Mouse (Mus musculus): ENCODE measurements around the gene Setd4. TPM values are rescaled to one million over a fixed set of nuclear protein-coding genes. Genes with fewer than 3 reads are reported as not detected.
"Not testable (repeated sequence)": the region's sequence is repeated elsewhere in the genome, so short reads cannot be mapped to it uniquely, and the experiment has no call there.

Gene Setd4
- polyA plus RNA-seq (2015; fragmentation: Nextera tagmentation; extraction: Ambion mirVana), result 17.3 and 18.6 TPM in 2 replicates

GRCm38 (mm10) chr16:93603439-93604212 is at the start of gene Setd4:
Setd4 (minus strand) TSS chr16:93604063.
- no peaks in the 10 kb centered on the region for H3K9me3 ChIP-seq
- peak within 1 kb of the TSS; percentile 63 for H3K4me3 ChIP-seq
- H3K4me2 ChIP-seq, result peak within 1 kb of the TSS; percentile 80
- peak within 1 kb of the TSS; percentile 79 for H3K9ac ChIP-seq
- peak within 1 kb of the TSS; percentile 96 for H3K27ac ChIP-seq
- ATAC-seq (ENCODE audit: low FRiP score), result peak; percentile 91
- WGBS, result 1% methylated on average over 55 of the region's 55 CpGs
- peaks cover 3% of the 10 kb centered on the region; the same call in 1 of the 2 replicates for H3K27me3 ChIP-seq
- H3K36me3 ChIP-seq, result peaks cover 6% of the 10 kb centered on the region
- peaks cover 21% of the 10 kb centered on the region for H3K4me1 ChIP-seq (replicated peaks)

DNA sequence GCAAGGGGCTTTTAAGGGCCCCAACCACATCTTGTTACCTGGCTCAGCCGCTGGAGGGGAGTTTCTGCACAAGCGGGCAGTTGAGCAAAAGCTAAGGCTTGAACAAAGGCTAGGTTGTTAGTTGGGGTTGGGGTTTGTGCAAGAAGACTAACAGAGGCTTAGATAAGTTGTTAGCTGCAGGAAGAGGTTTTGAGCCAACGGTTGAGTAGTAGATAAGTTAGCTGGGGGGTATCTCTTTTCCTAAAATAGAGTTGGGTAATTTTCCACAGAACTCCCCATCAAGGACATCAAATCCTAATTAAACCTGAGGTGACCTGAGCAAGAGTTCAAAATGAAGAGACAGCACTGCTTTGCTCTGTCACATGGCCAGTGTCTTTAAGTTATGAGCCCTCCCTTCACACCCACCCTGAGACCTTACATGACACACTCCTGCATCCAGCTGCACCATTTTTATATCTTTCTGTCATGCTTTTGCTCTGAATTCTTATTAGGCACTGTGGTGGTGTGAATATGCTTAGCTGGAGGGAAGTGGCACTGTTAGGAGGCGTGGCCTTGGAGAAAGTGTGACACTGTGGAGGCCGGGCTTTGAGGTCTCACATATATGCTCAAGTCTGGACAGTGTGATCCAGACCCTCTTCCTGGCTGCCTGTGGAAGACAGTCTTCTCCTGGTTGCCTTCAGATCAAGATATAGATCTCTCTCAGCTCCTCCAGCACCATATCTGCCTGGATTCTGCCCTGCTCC is 44.7 kb upstream of the Setd4 start:
- 82% methylated on average over 5 of the region's 5 CpGs for WGBS
- H3K4me3 ChIP-seq, result no peak overlapping the region
- H3K27me3 ChIP-seq, result no peaks in the 10 kb centered on the region
- no peaks in the 10 kb centered on the region for H3K4me1 ChIP-seq (replicated peaks)
- ATAC-seq (ENCODE audit: low FRiP score), result no peak
- no peaks in the 10 kb centered on the region for H3K36me3 ChIP-seq
- no peaks in the 10 kb centered on the region for H3K9me3 ChIP-seq
- no peak overlapping the region for H3K27ac ChIP-seq
- H3K9ac ChIP-seq, result no peak overlapping the region
- no peak overlapping the region for H3K4me2 ChIP-seq

DNA sequence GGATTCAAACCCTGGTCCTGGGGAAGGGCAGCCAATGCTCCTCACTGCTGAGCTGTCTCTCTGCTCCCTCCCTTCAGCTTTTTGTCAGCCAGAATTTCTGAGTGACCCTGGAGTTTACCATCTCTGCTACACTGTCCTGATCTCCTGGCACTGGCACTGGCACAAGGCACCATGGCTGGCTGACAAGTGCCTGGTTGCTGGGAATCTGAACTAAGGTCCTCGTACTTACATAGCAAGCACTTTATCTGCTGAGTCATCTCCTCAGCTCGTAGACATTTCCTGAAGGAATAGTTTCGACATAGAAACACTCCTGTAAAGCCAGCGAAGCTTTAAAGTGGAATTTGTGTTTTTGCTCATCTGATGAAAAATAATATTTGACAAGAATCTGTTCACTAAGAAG is 40.1 kb upstream of the Setd4 start:
- Histone ChIP-seq H3K27ac (no peak overlapping the region), H3K36me3 (no peaks in the 10 kb centered on the region), H3K4me2 (no peak overlapping the region), H3K4me3 (no peak overlapping the region), H3K9me3 (no peaks in the 10 kb centered on the region), H3K9ac (no peak overlapping the region), H3K27me3 (no peaks in the 10 kb centered on the region), H3K4me1 (replicated peaks) (no peaks in the 10 kb centered on the region)
- 82% methylated on average over 4 of the region's 4 CpGs for WGBS
- ATAC-seq (ENCODE audit: low FRiP score), result no peak

DNA sequence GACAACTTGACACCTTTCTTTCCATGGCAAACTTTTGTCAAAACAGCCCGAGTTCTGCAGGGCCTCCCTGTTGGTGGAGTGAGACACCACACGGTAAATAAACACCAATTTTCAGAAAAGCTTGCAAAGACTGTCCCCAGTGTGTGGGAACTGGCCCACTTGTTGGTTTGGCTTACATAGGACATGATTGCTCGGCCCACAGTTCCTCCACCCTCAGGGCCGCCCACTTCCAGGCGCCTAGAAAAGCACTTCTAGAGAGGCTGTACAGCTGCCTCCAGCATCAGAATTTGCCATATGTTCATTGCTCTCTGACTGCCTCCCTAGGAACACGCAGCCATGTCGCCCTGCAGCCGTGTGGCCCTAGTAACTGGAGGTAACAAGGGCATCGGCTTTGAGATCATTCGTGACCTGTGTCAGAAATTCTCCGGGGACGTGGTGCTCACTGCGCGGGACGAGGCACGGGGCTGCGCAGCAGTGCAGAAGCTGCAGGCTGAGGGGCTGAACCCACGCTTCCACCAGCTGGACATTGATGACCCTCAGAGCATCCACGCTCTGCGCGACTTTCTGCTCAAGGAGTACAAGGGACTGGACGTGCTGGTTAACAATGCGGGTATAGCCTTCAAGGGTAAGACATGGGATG is 24.0 kb upstream of the Setd4 start, which contains the start of gene Gm5678:
TSS of gene Gm5678 (plus strand) at position 337 of the 640 bp plus-strand sequence.
- H3K4me3 ChIP-seq, result no peak within 1 kb of the TSS
- no peak for ATAC-seq (ENCODE audit: low FRiP score)
- H3K27me3 ChIP-seq, result no peaks in the 10 kb centered on the region
- no peak within 1 kb of the TSS for H3K27ac ChIP-seq
- no peaks in the 10 kb centered on the region for H3K9me3 ChIP-seq
- H3K9ac ChIP-seq, result no peak within 1 kb of the TSS
- H3K36me3 ChIP-seq, result no peaks in the 10 kb centered on the region
- no peak within 1 kb of the TSS for H3K4me2 ChIP-seq
- H3K4me1 ChIP-seq (replicated peaks), result no peaks in the 10 kb centered on the region
- 85% methylated on average over 23 of the region's 23 CpGs for WGBS

DNA sequence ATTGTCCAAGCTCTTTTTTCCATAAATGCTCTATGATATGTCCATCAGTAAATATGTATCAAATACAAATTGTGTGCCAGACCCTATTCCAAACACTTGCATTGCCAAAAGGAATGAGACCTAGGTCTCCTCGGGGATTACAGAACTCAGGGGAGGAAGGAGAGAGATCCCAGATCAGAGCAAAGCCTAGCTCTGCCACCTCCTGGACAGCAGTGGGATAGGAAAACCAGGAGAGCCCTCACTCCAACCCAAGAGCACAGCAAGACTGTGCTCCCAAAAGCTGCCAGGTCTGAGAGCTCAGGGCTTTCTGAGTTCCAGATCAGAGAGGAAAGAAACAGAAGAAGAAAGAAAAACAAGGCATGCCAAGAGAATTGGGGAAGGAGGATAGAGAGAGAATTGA is 22.9 kb upstream of the Setd4 start:
- ATAC-seq (ENCODE audit: low FRiP score), result no peak
- no peak overlapping the region for H3K4me2 ChIP-seq
- H3K9ac ChIP-seq, result no peak overlapping the region
- H3K4me3 ChIP-seq, result no peak overlapping the region
- 19% methylated on average over 1 of the region's 1 CpGs for WGBS
- H3K27me3 ChIP-seq, result no peaks in the 10 kb centered on the region
- H3K4me1 ChIP-seq (replicated peaks), result no peaks in the 10 kb centered on the region
- no peaks in the 10 kb centered on the region for H3K9me3 ChIP-seq
- H3K27ac ChIP-seq, result no peak overlapping the region
- no peaks in the 10 kb centered on the region for H3K36me3 ChIP-seq

DNA sequence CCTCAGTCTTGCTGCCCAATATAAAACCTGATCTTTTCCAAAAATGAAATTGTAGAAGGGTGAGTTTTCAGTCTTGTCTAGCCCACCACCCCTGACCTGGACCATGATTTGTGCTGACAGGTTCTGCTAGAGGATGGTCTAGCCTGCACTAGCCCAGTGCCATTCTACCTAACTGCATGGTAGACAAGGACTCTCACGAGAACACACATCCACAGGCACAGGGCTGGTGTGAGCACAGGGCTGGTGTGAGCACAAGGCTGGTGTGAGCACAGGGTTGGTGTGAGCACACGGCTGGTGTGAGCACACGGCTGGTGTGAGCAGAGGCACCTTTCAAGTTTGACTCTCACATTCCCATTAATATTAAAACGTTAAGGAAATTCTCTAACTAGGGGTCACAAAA is 20.8 kb upstream of the Setd4 start:
- no peak overlapping the region for H3K27ac ChIP-seq
- H3K4me2 ChIP-seq, result no peak overlapping the region
- WGBS, result 89% methylated on average over 4 of the region's 4 CpGs
- no peaks in the 10 kb centered on the region for H3K4me1 ChIP-seq (replicated peaks)
- no peaks in the 10 kb centered on the region for H3K27me3 ChIP-seq
- no peaks in the 10 kb centered on the region for H3K36me3 ChIP-seq
- H3K9ac ChIP-seq, result no peak overlapping the region
- ATAC-seq (ENCODE audit: low FRiP score), result no peak
- no peaks in the 10 kb centered on the region for H3K9me3 ChIP-seq
- no peak overlapping the region for H3K4me3 ChIP-seq

GRCm38 (mm10) chr16:93623759-93624158 is 19.9 kb upstream of the Setd4 start:
- H3K4me1 ChIP-seq (replicated peaks); H3K4me2 ChIP-seq; H3K4me3 ChIP-seq; H3K9ac ChIP-seq; H3K9me3 ChIP-seq; H3K36me3 ChIP-seq; H3K27me3 ChIP-seq; H3K27ac ChIP-seq; ATAC-seq (ENCODE audit: low FRiP score): not testable (repeated sequence)
- WGBS, result 92% methylated on average over 4 of the region's 4 CpGs

- ATAC-seq (ENCODE audit: low FRiP score), result no peak
- Histone ChIP-seq H3K9me3 (no peaks in the 10 kb centered on the region), H3K9ac (no peak overlapping the region), H3K4me1 (replicated peaks) (0 out of 2 replicates have a peak, but pooled peaks cover 4% of the 10 kb centered on the region), H3K36me3 (peaks cover 24% of the 10 kb centered on the region), H3K4me2 (no peak overlapping the region), H3K27me3 (no peaks in the 10 kb centered on the region), H3K27ac (no peak overlapping the region), H3K4me3 (no peak overlapping the region)
- 43% methylated on average over 5 of the region's 5 CpGs for WGBS
These were observed 11.4 kb upstream of the Setd4 start for GRCm38 (mm10) chr16:93615118-93615870.

GRCm38 (mm10) chr16:93610961-93611360 is 7.1 kb upstream of the Setd4 start:
- H3K4me1 ChIP-seq (replicated peaks), result peaks cover 23% of the 10 kb centered on the region
- H3K4me3 ChIP-seq, result no peak overlapping the region
- 93% methylated on average over 4 of the region's 4 CpGs for WGBS
- H3K27ac ChIP-seq, result no peak overlapping the region
- H3K9me3 ChIP-seq, result no peaks in the 10 kb centered on the region
- peaks cover 33% of the 10 kb centered on the region for H3K36me3 ChIP-seq
- H3K9ac ChIP-seq, result no peak overlapping the region
- H3K4me2 ChIP-seq, result no peak overlapping the region
- peaks cover 3% of the 10 kb centered on the region; the same call in 1 of the 2 replicates for H3K27me3 ChIP-seq
- ATAC-seq (ENCODE audit: low FRiP score), result no peak

GRCm38 (mm10) chr16:93609796-93610195 is 5.9 kb upstream of the Setd4 start:
- WGBS, result 91% methylated on average over 4 of the region's 4 CpGs

GRCm38 (mm10) chr16:93608731-93609130 is 4.9 kb upstream of the Setd4 start:
- Histone ChIP-seq H3K27ac (no peak overlapping the region), H3K27me3 (peaks cover 3% of the 10 kb centered on the region; the same call in 1 of the 2 replicates), H3K9ac (no peak overlapping the region; the same call in 1 of the 2 replicates), H3K4me1 (replicated peaks) (peaks cover 35% of the 10 kb centered on the region), H3K36me3 (peaks cover 33% of the 10 kb centered on the region), H3K4me3 (peak overlapping the region; percentile 60), H3K9me3 (no peaks in the 10 kb centered on the region), H3K4me2 (peak overlapping the region; percentile 84)
- 68% methylated on average over 8 of the region's 8 CpGs for WGBS
- no peak for ATAC-seq (ENCODE audit: low FRiP score)

More at GRCm38 (mm10) chr16:93609796-93610195, 5.9 kb upstream of the Setd4 start:
- Histone ChIP-seq H3K4me2 (no peak overlapping the region), H3K4me3 (no peak overlapping the region), H3K9ac (no peak overlapping the region), H3K9me3 (no peaks in the 10 kb centered on the region), H3K36me3 (peaks cover 33% of the 10 kb centered on the region), H3K27ac (no peak overlapping the region), H3K4me1 (replicated peaks) (peaks cover 28% of the 10 kb centered on the region), H3K27me3 (peaks cover 3% of the 10 kb centered on the region; the same call in 1 of the 2 replicates)
- ATAC-seq (ENCODE audit: low FRiP score), result no peak
